Mouse (Mus musculus): ENCODE data around the gene Sema6d. TPM values are rescaled to one million over a fixed set of nuclear protein-coding genes. Genes with fewer than 3 reads are reported as not detected.

Sema6d gene
- polyA plus RNA-seq, 1 experiment from 2014 or later = 27.5 TPM

- no peaks in the 10 kb centered on the region for H3K9me3 ChIP-seq (replicated peaks)
- H3K36me3 ChIP-seq = no peaks in the 10 kb centered on the region
- H3K4me3 ChIP-seq = no peak overlapping the region
- H3K27ac ChIP-seq (ENCODE audit: poor library complexity, severe bottlenecking) = no peak overlapping the region
- H3K9ac ChIP-seq = no peak overlapping the region
- no peak for ATAC-seq (ENCODE audit: insufficient number of reproducible peaks, low FRiP score)
- no peaks in the 10 kb centered on the region for H3K27me3 ChIP-seq (replicated peaks)
- WGBS = 57% methylated on average over 8 of the region's 8 CpGs
- no peak overlapping the region for H3K4me2 ChIP-seq
- H3K4me1 ChIP-seq (replicated peaks) = peaks cover 22% of the 10 kb centered on the region
These were observed 313.8 kb downstream of the Sema6d start for GRCm38 (mm10) chr2:124403571-124403970.

- no peaks in the 10 kb centered on the region for H3K9me3 ChIP-seq (replicated peaks)
- ATAC-seq (ENCODE audit: insufficient number of reproducible peaks, low FRiP score) = no peak
- no peaks in the 10 kb centered on the region for H3K36me3 ChIP-seq
- no peak overlapping the region for H3K9ac ChIP-seq
- no peak overlapping the region for H3K27ac ChIP-seq (ENCODE audit: poor library complexity, severe bottlenecking)
- peaks cover 22% of the 10 kb centered on the region for H3K4me1 ChIP-seq (replicated peaks)
- no peak overlapping the region for H3K4me2 ChIP-seq
- H3K27me3 ChIP-seq (replicated peaks) = no peaks in the 10 kb centered on the region
- H3K4me3 ChIP-seq = no peak overlapping the region
- 34% methylated on average over 6 of the region's 6 CpGs for whole genome bisulfite sequencing
These were observed 314.2 kb downstream of the Sema6d start for GRCm38 (mm10) chr2:124403981-124404380.

GRCm38 (mm10) chr2:124404631-124405562 is 315.1 kb downstream of the Sema6d start:
- WGBS = 78% methylated on average over 6 of the region's 6 CpGs
- no peak overlapping the region for H3K4me3 ChIP-seq
- H3K9ac ChIP-seq = no peak overlapping the region
- no peak for ATAC-seq (ENCODE audit: insufficient number of reproducible peaks, low FRiP score)
- H3K36me3 ChIP-seq = no peaks in the 10 kb centered on the region
- no peak overlapping the region for H3K27ac ChIP-seq (ENCODE audit: poor library complexity, severe bottlenecking)
- no peak overlapping the region for H3K4me2 ChIP-seq
- peaks cover 24% of the 10 kb centered on the region for H3K4me1 ChIP-seq (replicated peaks)
- no peaks in the 10 kb centered on the region for H3K9me3 ChIP-seq (replicated peaks)
- no peaks in the 10 kb centered on the region for H3K27me3 ChIP-seq (replicated peaks)

GRCm38 (mm10) chr2:124408956-124409355 is 319.2 kb downstream of the Sema6d start:
- no peak overlapping the region for H3K27ac ChIP-seq (ENCODE audit: poor library complexity, severe bottlenecking)
- no peaks in the 10 kb centered on the region for H3K27me3 ChIP-seq (replicated peaks)
- no peak overlapping the region for H3K9ac ChIP-seq
- no peak overlapping the region for H3K4me2 ChIP-seq
- no peaks in the 10 kb centered on the region for H3K9me3 ChIP-seq (replicated peaks)
- no peak for ATAC-seq (ENCODE audit: insufficient number of reproducible peaks, low FRiP score)
- H3K4me3 ChIP-seq = no peak overlapping the region
- no peaks in the 10 kb centered on the region for H3K36me3 ChIP-seq
- 51% methylated on average over 1 of the region's 1 CpGs for WGBS
- H3K4me1 ChIP-seq (replicated peaks) = peaks cover 25% of the 10 kb centered on the region

- WGBS = 62% methylated on average over 3 of the region's 3 CpGs
- Histone ChIP-seq H3K27me3 (replicated peaks) (no peaks in the 10 kb centered on the region), H3K4me3 (no peak overlapping the region), H3K36me3 (no peaks in the 10 kb centered on the region), H3K4me1 (replicated peaks) (peaks cover 16% of the 10 kb centered on the region), H3K9ac (no peak overlapping the region), H3K4me2 (no peak overlapping the region), H3K27ac (ENCODE audit: poor library complexity, severe bottlenecking) (no peak overlapping the region), H3K9me3 (replicated peaks) (no peaks in the 10 kb centered on the region)
- no peak for ATAC-seq (ENCODE audit: insufficient number of reproducible peaks, low FRiP score)
These were observed 327.0 kb downstream of the Sema6d start for GRCm38 (mm10) chr2:124416730-124417129.

- H3K4me3 ChIP-seq = no peak overlapping the region
- no peaks in the 10 kb centered on the region for H3K9me3 ChIP-seq (replicated peaks)
- H3K27me3 ChIP-seq (replicated peaks) = no peaks in the 10 kb centered on the region
- WGBS = 90% methylated on average over 2 of the region's 2 CpGs
- no peak overlapping the region for H3K9ac ChIP-seq
- no peaks in the 10 kb centered on the region for H3K36me3 ChIP-seq
- peaks cover 9% of the 10 kb centered on the region for H3K4me1 ChIP-seq (replicated peaks)
- no peak for ATAC-seq (ENCODE audit: insufficient number of reproducible peaks, low FRiP score)
- H3K27ac ChIP-seq (ENCODE audit: poor library complexity, severe bottlenecking) = no peak overlapping the region
- no peak overlapping the region for H3K4me2 ChIP-seq
These were observed 328.6 kb downstream of the Sema6d start for GRCm38 (mm10) chr2:124418319-124418718.

- no peak for ATAC-seq (ENCODE audit: insufficient number of reproducible peaks, low FRiP score)
- no peak overlapping the region for H3K4me3 ChIP-seq
- 47% methylated on average over 1 of the region's 1 CpGs for WGBS
These were observed 330.5 kb downstream of the Sema6d start for GRCm38 (mm10) chr2:124420170-124420825.

GRCm38 (mm10) chr2:124429744-124430143 is 340.0 kb downstream of the Sema6d start:
- H3K4me1 ChIP-seq (replicated peaks) = 0 out of 2 replicates have a peak, but pooled peaks cover 6% of the 10 kb centered on the region
- 56% methylated on average over 5 of the region's 5 CpGs for WGBS
- no peak overlapping the region for H3K4me2 ChIP-seq
- no peak overlapping the region for H3K27ac ChIP-seq (ENCODE audit: poor library complexity, severe bottlenecking)
- no peak overlapping the region for H3K9ac ChIP-seq
- no peaks in the 10 kb centered on the region for H3K27me3 ChIP-seq (replicated peaks)
- H3K36me3 ChIP-seq = no peaks in the 10 kb centered on the region
- H3K4me3 ChIP-seq = no peak overlapping the region
- no peaks in the 10 kb centered on the region for H3K9me3 ChIP-seq (replicated peaks)
- ATAC-seq (ENCODE audit: insufficient number of reproducible peaks, low FRiP score) = no peak

More at GRCm38 (mm10) chr2:124420170-124420825, 330.5 kb downstream of the Sema6d start:
- Histone ChIP-seq H3K4me1 (replicated peaks) (peaks cover 5% of the 10 kb centered on the region; the same call in 1 of the 2 replicates), H3K9ac (no peak overlapping the region), H3K9me3 (replicated peaks) (no peaks in the 10 kb centered on the region), H3K27me3 (replicated peaks) (no peaks in the 10 kb centered on the region), H3K4me2 (no peak overlapping the region), H3K27ac (ENCODE audit: poor library complexity, severe bottlenecking) (no peak overlapping the region), H3K36me3 (no peaks in the 10 kb centered on the region)

GRCm38 (mm10) chr2:124430708-124431107 is 340.9 kb downstream of the Sema6d start:
- ATAC-seq (ENCODE audit: insufficient number of reproducible peaks, low FRiP score) = no peak
- H3K4me1 ChIP-seq (replicated peaks) = peaks cover 13% of the 10 kb centered on the region
- H3K4me2 ChIP-seq = no peak overlapping the region
- H3K9ac ChIP-seq = no peak overlapping the region
- no peaks in the 10 kb centered on the region for H3K9me3 ChIP-seq (replicated peaks)
- H3K27me3 ChIP-seq (replicated peaks) = no peaks in the 10 kb centered on the region
- no peak overlapping the region for H3K27ac ChIP-seq (ENCODE audit: poor library complexity, severe bottlenecking)
- WGBS = 81% methylated on average over 3 of the region's 3 CpGs
- no peak overlapping the region for H3K4me3 ChIP-seq
- H3K36me3 ChIP-seq = no peaks in the 10 kb centered on the region

GRCm38 (mm10) chr2:124435382-124436002 is 345.7 kb downstream of the Sema6d start:
- Histone ChIP-seq H3K9me3 (replicated peaks) (no peaks in the 10 kb centered on the region), H3K4me2 (no peak overlapping the region), H3K9ac (no peak overlapping the region), H3K27ac (ENCODE audit: poor library complexity, severe bottlenecking) (no peak overlapping the region), H3K36me3 (no peaks in the 10 kb centered on the region), H3K4me1 (replicated peaks) (peaks cover 22% of the 10 kb centered on the region), H3K27me3 (replicated peaks) (no peaks in the 10 kb centered on the region), H3K4me3 (no peak overlapping the region)
- 57% methylated on average over 12 of the region's 12 CpGs for WGBS
- ATAC-seq (ENCODE audit: insufficient number of reproducible peaks, low FRiP score) = no peak

GRCm38 (mm10) chr2:124436704-124437103 is 346.9 kb downstream of the Sema6d start:
- Histone ChIP-seq H3K36me3 (no peaks in the 10 kb centered on the region), H3K4me1 (replicated peaks) (peaks cover 22% of the 10 kb centered on the region), H3K27me3 (replicated peaks) (no peaks in the 10 kb centered on the region), H3K27ac (ENCODE audit: poor library complexity, severe bottlenecking) (no peak overlapping the region), H3K9me3 (replicated peaks) (no peaks in the 10 kb centered on the region), H3K4me2 (no peak overlapping the region), H3K9ac (no peak overlapping the region), H3K4me3 (no peak overlapping the region)
- no peak for ATAC-seq (ENCODE audit: insufficient number of reproducible peaks, low FRiP score)
- WGBS = 32% methylated on average over 8 of the region's 8 CpGs
